Mouse (Mus musculus) stomach, postnatal 0 days (tissue): Measurements from ENCODE around the gene Cacng2.

Experiments
- CTCF ChIP-seq: IDR thresholded peaks from 2 replicates; pipeline ENCODE4 v1.5.1; 2016; ENCODE audit warnings: antibody characterized with exemption, low read depth, mild to moderate bottlenecking, moderate library complexity
- EP300 ChIP-seq: optimal IDR thresholded peaks from 2 replicates; pipeline ENCODE3; 2016; ENCODE audit warnings: antibody characterized with exemption

GRCm38 (mm10) chr15:77981181-77981680 lies 138.6 kb downstream of the Cacng2 start:
- TF ChIP-seq CTCF (no peak), EP300 (no peak)
